Mouse (Mus musculus): ENCODE measurements around the gene Coro2a.

Gene Coro2a

DNA sequence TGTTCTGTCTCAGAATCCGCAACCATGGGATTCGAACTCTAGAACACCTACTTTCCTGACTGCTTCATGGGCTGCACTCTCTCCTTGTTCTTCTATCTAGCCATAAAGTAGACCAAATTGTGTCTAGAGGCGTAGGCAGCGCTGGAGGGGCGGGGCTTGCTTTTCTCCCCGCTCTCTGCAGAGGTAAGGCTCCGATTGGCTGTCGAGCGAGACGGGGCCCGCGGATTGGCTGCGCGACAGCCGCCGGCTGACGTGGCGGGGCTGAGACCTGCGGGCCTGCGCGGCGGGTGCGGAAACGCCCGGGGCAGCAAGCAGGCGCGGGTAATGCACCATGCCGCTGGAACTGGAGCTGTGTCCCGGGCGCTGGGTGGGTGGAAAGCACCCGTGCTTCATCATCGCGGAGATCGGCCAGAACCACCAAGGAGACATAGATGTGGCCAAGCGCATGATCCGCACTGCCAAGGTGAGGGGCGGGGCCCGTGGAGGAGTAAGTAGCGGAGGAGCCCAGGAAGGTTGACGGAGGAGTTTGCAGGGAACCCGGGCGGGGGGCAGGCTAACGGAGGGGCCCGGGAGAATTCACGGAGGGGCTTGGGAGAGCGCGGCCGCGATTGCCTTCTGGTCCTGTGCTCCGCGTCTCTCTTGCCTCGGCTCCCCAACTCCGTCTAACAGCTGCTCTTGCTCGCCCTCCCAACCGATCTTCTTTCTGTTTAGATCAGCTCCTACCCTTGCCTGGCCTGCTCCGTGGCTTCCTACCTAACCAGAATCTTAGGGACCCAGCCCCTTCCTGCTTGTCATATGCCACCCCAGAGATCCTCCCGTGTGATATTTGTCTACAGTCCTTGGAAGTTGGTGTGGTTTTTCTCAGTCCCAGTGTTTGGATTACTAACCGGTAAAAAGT lies 112.7 kb downstream of the Coro2a start, which contains the start of gene Nans:
Nans (plus strand) TSS at position 221 of the 898 bp plus-strand sequence.
- Histone ChIP-seq H3K27me3 (ENCODE audit: control insufficient read depth, insufficient read depth, low read length, poor library complexity, severe bottlenecking) (no peaks in the 10 kb centered on the region), H3K36me3 (ENCODE audit: control insufficient read depth, insufficient read depth, low read length, poor library complexity, severe bottlenecking) (peaks cover 7% of the 10 kb centered on the region)
- DNase-seq (ENCODE audit: low read depth, low spot score), result peak; percentile 95

DNA sequence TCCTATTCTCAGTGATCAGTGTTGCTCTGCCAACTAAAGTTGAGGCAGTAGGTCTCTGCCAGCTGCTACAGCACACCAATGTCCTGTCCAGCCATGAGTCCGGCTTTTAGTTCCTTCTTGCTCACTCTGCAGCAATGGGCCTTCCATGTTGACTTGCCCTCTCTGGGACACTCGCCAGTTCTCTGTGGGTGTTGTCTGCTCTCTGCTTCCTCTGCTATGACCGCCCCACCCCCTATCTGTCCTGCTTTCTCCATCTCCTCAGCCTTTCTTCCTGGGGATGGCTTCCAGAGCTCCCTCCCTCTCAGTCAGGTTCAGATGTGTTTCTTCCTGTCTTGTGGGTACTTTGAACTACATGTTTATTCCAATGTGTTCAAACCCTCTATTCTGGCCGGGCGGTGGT lies 114.7 kb downstream of the Coro2a start:
- no peak for DNase-seq (ENCODE audit: low read depth, low spot score)
- Histone ChIP-seq H3K36me3 (ENCODE audit: control insufficient read depth, insufficient read depth, low read length, poor library complexity, severe bottlenecking) (no peaks in the 10 kb centered on the region), H3K27me3 (ENCODE audit: control insufficient read depth, insufficient read depth, low read length, poor library complexity, severe bottlenecking) (no peaks in the 10 kb centered on the region)

Data from splenic B cell, adult 2 months (primary cell).